Mouse (Mus musculus) kidney, embryonic 16.5 days (tissue): ENCODE data around the gene AI854703. TPM values are rescaled to one million over a fixed set of nuclear protein-coding genes. Genes with fewer than 3 reads are reported as not detected.

Source experiments
- ATAC-seq: fragments of 200-750 bp; cut with Nextera tagmentation; 2 replicates; pipeline ENCODE4 v1.8.0; 2017; ENCODE audit warnings: moderate TSS enrichment; ENCODE audit not compliant: low FRiP score, low TSS enrichment
- H3K27ac ChIP-seq: fragments of 300-500 bp; sonication (generic); 2 replicates; pipeline ENCODE4 v1.5.1; 2014; ENCODE audit warnings: low read length
- H3K27me3 ChIP-seq: fragments of 300-500 bp; sonication (generic); 2 replicates; pipeline ENCODE4 v1.6.1; 2014; ENCODE audit warnings: low read length, control low read depth, mixed read lengths; ENCODE audit not compliant: insufficient read depth
- H3K36me3 ChIP-seq: fragments of 300-500 bp; sonication (generic); 2 replicates; pipeline ENCODE4 v1.6.1; 2014; ENCODE audit warnings: low read length, control low read depth, mixed read lengths; ENCODE audit not compliant: insufficient read depth
- H3K4me1 ChIP-seq: fragments of 300-500 bp; sonication (generic); 2 replicates; pipeline ENCODE4 v1.6.1; 2014; ENCODE audit warnings: low read length, control low read depth, mixed read lengths; ENCODE audit not compliant: insufficient read depth
- H3K4me2 ChIP-seq: fragments of 300-500 bp; sonication (generic); replicated peaks from 2 replicates; pipeline ENCODE4 v1.6.1; 2014; ENCODE audit warnings: low read depth, low read length
- H3K4me3 ChIP-seq: fragments of 300-500 bp; sonication (generic); 2 replicates; pipeline ENCODE4 v1.5.1; 2014; ENCODE audit warnings: mild to moderate bottlenecking, low read length
- H3K9ac ChIP-seq: fragments of 300-500 bp; sonication (generic); replicated peaks from 2 replicates; pipeline ENCODE4 v1.6.1; 2014; ENCODE audit warnings: low read length
- H3K9me3 ChIP-seq: fragments of 300-500 bp; sonication (generic); 2 replicates; pipeline ENCODE4 v1.6.1; 2016; ENCODE audit warnings: low read length, control low read depth
- WGBS: fragments of 180-500 bp; shearing (Covaris S2); extraction: QIAGEN DNeasy Blood & Tissue Kit; methylation state at CpG from one replicate; pipeline ENCODE4 v1.1.7; 2014; 5-methylcytosine and 5-hydroxymethylcytosine counted together
- polyA plus RNA-seq: library from polyadenylated mRNA; unstranded; fragments of >200 nt; fragmentation: Nextera tagmentation; extraction: Ambion mirVana; gene quantifications from 2 replicates; pipeline ENCODE4 v1.2.1, GENCODE M21; 2015

AI854703 gene
- polyA plus RNA-seq, 1 experiment from 2014 or later, result 5.4 TPM

DNA sequence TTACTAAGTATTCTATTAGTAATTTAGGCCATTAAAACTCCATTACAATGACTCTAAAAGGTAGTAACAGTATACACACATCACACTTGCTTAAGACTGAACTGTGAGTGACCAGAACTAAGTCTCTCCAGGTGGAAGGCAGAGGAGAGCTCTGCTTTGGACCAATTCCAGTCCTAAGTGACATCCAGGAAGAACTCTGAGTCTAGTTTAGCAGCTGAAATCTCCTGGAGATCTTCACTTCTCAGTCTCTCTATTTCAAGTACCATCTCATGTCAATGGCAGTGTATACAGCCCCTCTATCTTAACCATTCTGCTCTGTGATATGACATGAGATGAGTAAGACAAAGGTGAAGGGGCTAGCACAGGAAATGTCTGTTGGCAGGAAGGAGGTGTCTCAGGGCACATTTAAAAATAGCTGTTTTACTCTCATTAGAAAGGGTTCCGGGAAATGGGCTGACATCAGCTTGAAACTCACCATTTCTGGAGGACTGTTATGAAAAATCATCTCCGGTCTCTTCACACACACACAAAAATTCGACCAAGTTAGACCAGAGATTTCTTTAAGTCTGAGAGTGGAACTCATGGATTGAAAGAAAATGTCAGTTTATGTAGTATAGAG is 55.0 kb downstream of the AI854703 start:
- no peaks in the 10 kb centered on the region for H3K4me1 ChIP-seq
- H3K27ac ChIP-seq, result peak overlapping the region; percentile 68; the same call in 1 of the 2 replicates
- no peak for ATAC-seq
- H3K27me3 ChIP-seq, result no peaks in the 10 kb centered on the region
- no peaks in the 10 kb centered on the region for H3K9me3 ChIP-seq
- H3K36me3 ChIP-seq, result 0 out of 2 replicates have a peak, but pooled peaks cover 5% of the 10 kb centered on the region
- no peak overlapping the region for H3K4me2 ChIP-seq
- no peak overlapping the region for H3K4me3 ChIP-seq
- H3K9ac ChIP-seq, result no peak overlapping the region
- WGBS, result 64% methylated on average over 3 of the region's 3 CpGs

DNA sequence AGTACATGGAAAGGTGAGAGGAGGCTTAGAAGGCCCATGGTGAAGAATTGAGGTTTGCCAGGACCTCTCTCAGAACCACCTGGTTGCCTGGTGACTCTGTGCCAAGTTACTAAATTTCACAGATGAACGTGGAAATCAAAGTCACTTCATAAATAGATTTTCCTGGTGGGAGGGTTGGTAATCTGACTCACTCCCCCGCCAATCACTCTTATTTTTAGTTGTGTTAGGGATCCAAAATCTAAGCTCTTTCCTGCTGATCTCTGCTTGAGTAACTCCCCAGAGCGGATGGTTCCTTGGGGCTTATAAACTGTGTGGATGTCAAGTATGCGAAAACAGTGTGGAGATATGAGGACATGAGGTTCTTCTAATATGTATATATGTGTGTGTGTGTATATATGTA is 55.7 kb downstream of the AI854703 start:
- Histone ChIP-seq H3K27ac (peak overlapping the region; percentile 68), H3K36me3 (0 out of 2 replicates have a peak, but pooled peaks cover 5% of the 10 kb centered on the region)
- 65% methylated on average over 4 of the region's 4 CpGs for WGBS

More for the DNA sequence above, 55.7 kb downstream of the AI854703 start:
- Histone ChIP-seq H3K4me2 (no peak overlapping the region), H3K27me3 (no peaks in the 10 kb centered on the region), H3K4me3 (no peak overlapping the region), H3K9ac (no peak overlapping the region), H3K4me1 (no peaks in the 10 kb centered on the region), H3K9me3 (no peaks in the 10 kb centered on the region)
- ATAC-seq, result no peak

Other genes with a start within 250 kb of the AI854703 start
- 22.7 and 26.4 TPM in 2 replicates for gene Krba1, start 231.2 kb upstream of the AI854703 start, polyA plus RNA-seq
- 32.0 and 33.9 TPM in 2 replicates for gene Zfp467, start 180.9 kb upstream of the AI854703 start, polyA plus RNA-seq
- gene Sspo, start 178.5 kb upstream of the AI854703 start, polyA plus RNA-seq, result 0.36 and 0.97 TPM in 2 replicates
- 32.7 and 33.8 TPM in 2 replicates for gene Atp6v0e2, start 89.1 kb upstream of the AI854703 start, polyA plus RNA-seq
- gene Lrrc61, start 72.0 kb upstream of the AI854703 start, polyA plus RNA-seq, result 14.3 and 14.5 TPM in 2 replicates
- gene Rarres2, start 54.0 kb upstream of the AI854703 start, polyA plus RNA-seq, result 64.5 and 76.1 TPM in 2 replicates
- gene Gm45021, start 37.2 kb upstream of the AI854703 start, polyA plus RNA-seq, result not detected in 2 replicates
- gene Repin1, start 32.9 kb upstream of the AI854703 start, polyA plus RNA-seq, result 52.9 and 59.3 TPM in 2 replicates
- gene Gm44965, start 32.8 kb upstream of the AI854703 start, polyA plus RNA-seq, result 0.69 TPM in 1 of 2 replicates, not detected in the other
- 7.5 and 9.3 TPM in 2 replicates for gene Zfp775, start 24.7 kb upstream of the AI854703 start, polyA plus RNA-seq
- 3.5 TPM in 2 replicates for gene Gimap8, start 20.5 kb downstream of the AI854703 start, polyA plus RNA-seq
- 12.7 and 14.8 TPM in 2 replicates for gene Gimap9, start 49.4 kb downstream of the AI854703 start, polyA plus RNA-seq
- 84.6 and 86.0 TPM in 2 replicates for gene Gimap4, start 57.8 kb downstream of the AI854703 start, polyA plus RNA-seq
- 59.4 and 67.3 TPM in 2 replicates for gene Gimap6, start 81.5 kb downstream of the AI854703 start, polyA plus RNA-seq
- gene Gm28053, start 91.8 kb downstream of the AI854703 start, polyA plus RNA-seq, result 1.4 and 2.4 TPM in 2 replicates
- not detected in 2 replicates for gene Gimap7, start 91.9 kb downstream of the AI854703 start, polyA plus RNA-seq
- gene Gimap1, start 112.3 kb downstream of the AI854703 start, polyA plus RNA-seq, result 39.5 and 43.2 TPM in 2 replicates
- 18.0 and 19.9 TPM in 2 replicates for gene Gimap5, start 119.4 kb downstream of the AI854703 start, polyA plus RNA-seq
- gene Gimap3, start 144.1 kb downstream of the AI854703 start, polyA plus RNA-seq, result 0.19 TPM in 1 of 2 replicates, not detected in the other
- 194 and 227 TPM in 2 replicates for gene Tmem176a, start 214.2 kb downstream of the AI854703 start, polyA plus RNA-seq
- 479 and 496 TPM in 2 replicates for gene Tmem176b, start 214.7 kb downstream of the AI854703 start, polyA plus RNA-seq
- 4.7 and 6.0 TPM in 2 replicates for gene Aoc1, start 246.1 kb downstream of the AI854703 start, polyA plus RNA-seq